Mouse (Mus musculus): ENCODE data around the gene Ptprr.

- TF ChIP-seq CTCF (IDR thresholded peaks at IDR 0.05) = no peak
- no peak for TF ChIP-seq EP300 (IDR thresholded peaks at IDR 0.05)
Observed at GRCm38 (mm10) chr10:116194409-116194808, 176.4 kb downstream of the Ptprr start.
